Mouse (Mus musculus) brain, adult 2 months (tissue): ENCODE measurements at regions not wholly inside any gene's neighbourhood (a gene's known extent, or its start where the extent isn't known, plus 50 kb on each side); places are given as distances from the start of the nearest gene placed in this dataset.

Experiments used
- DNase-seq: peaks from one replicate; pipeline ENCODE4 v3.0.0; 2011; ENCODE audit warnings: low read depth, low spot score

GRCm38 (mm10) chr13:31400401-31400800, 155.5 kb upstream of the Foxq1 start:
- DNase-seq = no peak

GRCm38 (mm10) chr13:31405312-31405711, 150.6 kb upstream of the Foxq1 start:
- no peak for DNase-seq

GRCm38 (mm10) chr13:31408439-31409122, 147.4 kb upstream of the Foxq1 start:
- peak; percentile 44 for DNase-seq

- DNase-seq = no peak
Observed at GRCm38 (mm10) chr13:31409123-31409513, 146.8 kb upstream of the Foxq1 start.

- DNase-seq = no peak
Observed at GRCm38 (mm10) chr13:31421556-31421955, 134.4 kb upstream of the Foxq1 start.

- DNase-seq = no peak
Observed at GRCm38 (mm10) chr13:31423599-31423998, 132.3 kb upstream of the Foxq1 start.

- DNase-seq = peak; percentile 9
Observed at GRCm38 (mm10) chr13:31425825-31426500, 130.0 kb upstream of the Foxq1 start.

- DNase-seq = no peak
Observed at GRCm38 (mm10) chr13:31436434-31436833, 119.5 kb upstream of the Foxq1 start.

GRCm38 (mm10) chr13:31439761-31440627, 115.9 kb upstream of the Foxq1 start:
- peak; percentile 20 for DNase-seq

GRCm38 (mm10) chr13:31458883-31459282, 97.1 kb upstream of the Foxq1 start:
- peak; percentile 51 for DNase-seq

- DNase-seq = no peak
Observed at GRCm38 (mm10) chr13:31465141-31465540, 90.8 kb upstream of the Foxq1 start.

GRCm38 (mm10) chr13:31465711-31466110, 90.2 kb upstream of the Foxq1 start:
- DNase-seq = no peak

GRCm38 (mm10) chr13:31468131-31468530, 87.8 kb upstream of the Foxq1 start:
- no peak for DNase-seq

GRCm38 (mm10) chr13:31468983-31469382, 87.0 kb upstream of the Foxq1 start:
- DNase-seq = no peak

- DNase-seq = peak; percentile 77
Observed at GRCm38 (mm10) chr13:31472366-31472765, 83.6 kb upstream of the Foxq1 start.

- no peak for DNase-seq
Observed at GRCm38 (mm10) chr13:31472804-31473203, 83.1 kb upstream of the Foxq1 start.

- DNase-seq = no peak
Observed at GRCm38 (mm10) chr13:31473275-31473674, 82.7 kb upstream of the Foxq1 start.

- peak; percentile 70 for DNase-seq
Observed at GRCm38 (mm10) chr13:31475845-31476244, 80.1 kb upstream of the Foxq1 start.

GRCm38 (mm10) chr13:31477171-31477867, 78.6 kb upstream of the Foxq1 start:
- DNase-seq = peak; percentile 4

GRCm38 (mm10) chr13:31481105-31481844, 74.7 kb upstream of the Foxq1 start:
- DNase-seq = no peak

- DNase-seq = no peak
Observed at GRCm38 (mm10) chr13:31486373-31486772, 69.6 kb upstream of the Foxq1 start.
